Mouse (Mus musculus) Patski (cell line): ENCODE data around the gene Smok3b. TPM values are rescaled to one million over a fixed set of nuclear protein-coding genes. Genes with fewer than 3 reads are reported as not detected.

Source experiments
- ATAC-seq: fragments of 100-300 bp; one replicate; pipeline ENCODE4 v1.8.0; 2021
- CTCF ChIA-PET: fragments of 350-600 bp; sonication (Branson Sonifier 250); formaldehyde crosslinking; loops from one replicate; lab custom pipeline; 2022; ENCODE audit warnings: inconsistent platforms; lab: Charles Lee
- POLR2A ChIA-PET: fragments of 350-600 bp; sonication (Branson Sonifier 250); formaldehyde crosslinking; loops from one replicate; lab custom pipeline; 2022; ENCODE audit warnings: antibody characterized with exemption, inconsistent platforms; lab: Charles Lee
- DNase-seq: peaks from one replicate; pipeline ENCODE4 v3.0.0-alpha.2; 2011; ENCODE audit warnings: low read depth, low spot score
- H3K27me3 ChIP-seq: fragments of 371-371 bp; one replicate; pipeline ENCODE4 v1.5.1; 2021
- CTCF ChIP-seq: fragments of 100-300 bp; IDR thresholded peaks from one replicate; pipeline ENCODE4 v1.5.1; 2021
- in situ Hi-C: fragments of 300-500 bp; cut with MboI; formaldehyde crosslinking; loops from 3 replicates; pipeline ENCODE4 v1.11.1; 2018; ENCODE audit warnings: low pct_unique_long_range_greater_than_20kb, mixed read lengths
- polyA plus RNA-seq: library from polyadenylated mRNA; unstranded; gene quantifications from one replicate; pipeline ENCODE4 v1.2.3, GENCODE M21; 2021

Smok3b gene
- polyA plus RNA-seq, 1 experiment from 2014 or later = not detected

GRCm38 (mm10) chr5:138084507-138084906, 63.3 kb downstream of the Smok3b start:
- DNase-seq (no peak), ATAC-seq (no peak)
- in situ Hi-C loops = no loop called here
- H3K27me3 ChIP-seq = no peaks in the 10 kb centered on the region
- ChIA-PET POLR2A (interaction anchor here (0.7 to 1.2 kb wide), 3 partner anchors 10 to 42 kb away, joined by 3 to 4 read pairs (median 4); no protein-coding TSS in a partner anchor), CTCF (interaction anchor here (1.2 kb wide), 1 partner anchor 109 kb away, joined by 3 read pairs; the partner anchor contains the start of gene Mblac1)
- no peak for TF ChIP-seq CTCF

- no peaks in the 10 kb centered on the region for H3K27me3 ChIP-seq
- DNase-seq (peak; percentile 64), ATAC-seq (peak; percentile 74)
- TF ChIP-seq CTCF = no peak
- in situ Hi-C loops = loop anchor here (5.0 kb wide), 1 partner anchor 52 kb away; no protein-coding TSS in a partner anchor
- CTCF ChIA-PET = interaction anchor here (1.2 kb wide), 1 partner anchor 109 kb away, joined by 3 read pairs; the partner anchor contains the start of gene Mblac1
- POLR2A ChIA-PET = interaction anchor here (0.5 to 1.1 kb wide), 2 partner anchors 50 to 374 kb away, joined by 3 read pairs; no protein-coding TSS in a partner anchor
Measured at GRCm38 (mm10) chr5:138084996-138085395, 63.8 kb downstream of the Smok3b start, which contains the start of gene Zkscan1. Gene Zkscan1 (plus strand): TSS chr5:138085084.

- in situ Hi-C loops = loop anchor here (5.0 kb wide), 1 partner anchor 52 kb away; no protein-coding TSS in a partner anchor
- ChIA-PET CTCF (interaction anchor here (1.2 kb wide), 1 partner anchor 108 kb away, joined by 3 read pairs; the partner anchor contains the start of gene Mblac1), POLR2A (interaction anchor here (0.5 to 1.1 kb wide), 3 partner anchors 50 to 414 kb away, joined by 3 to 4 read pairs (median 3); no protein-coding TSS in a partner anchor)
- ATAC-seq (peak; percentile 1), DNase-seq (no peak)
- TF ChIP-seq CTCF = no peak
- no peaks in the 10 kb centered on the region for H3K27me3 ChIP-seq
Measured at GRCm38 (mm10) chr5:138085421-138085911, 64.2 kb downstream of the Smok3b start.

GRCm38 (mm10) chr5:138086842-138087241, 65.6 kb downstream of the Smok3b start:
- POLR2A ChIA-PET = interaction anchor here (0.6 to 1.5 kb wide), 4 partner anchors 9 to 208 kb away, joined by 3 to 4 read pairs (median 3); no protein-coding TSS in a partner anchor
- H3K27me3 ChIP-seq = no peaks in the 10 kb centered on the region
- CTCF ChIA-PET = interaction anchor here (1.6 to 2.7 kb wide), 2 partner anchors 50 to 68 kb away, joined by 6 to 11 read pairs; no protein-coding TSS in a partner anchor
- TF ChIP-seq CTCF = no peak
- ATAC-seq = no peak
- DNase-seq = no peak
- in situ Hi-C loops = loop anchor here (5.0 kb wide), 1 partner anchor 50 kb away; no protein-coding TSS in a partner anchor

GRCm38 (mm10) chr5:138088366-138088765, 67.1 kb downstream of the Smok3b start:
- TF ChIP-seq CTCF = no peak
- in situ Hi-C loops = loop anchor here (5.0 kb wide), 1 partner anchor 49 kb away; no protein-coding TSS in a partner anchor
- ATAC-seq (no peak), DNase-seq (no peak)
- H3K27me3 ChIP-seq = no peaks in the 10 kb centered on the region
- CTCF ChIA-PET = interaction anchor here (1.2 to 2.7 kb wide), 3 partner anchors 11 to 66 kb away, joined by 4 to 11 read pairs (median 6); no protein-coding TSS in a partner anchor
- POLR2A ChIA-PET = interaction anchor here (0.9 to 1.3 kb wide), 2 partner anchors 15 to 28 kb away, joined by 3 to 4 read pairs; no protein-coding TSS in a partner anchor

GRCm38 (mm10) chr5:138089108-138089551, 67.9 kb downstream of the Smok3b start:
- in situ Hi-C loops = loop anchor here (5.0 kb wide), 1 partner anchor 48 kb away; no protein-coding TSS in a partner anchor
- ChIA-PET CTCF (interaction anchor here (1.0 to 2.7 kb wide), 3 partner anchors 14 to 48 kb away, joined by 3 to 11 read pairs (median 9); no protein-coding TSS in a partner anchor), POLR2A (interaction anchor here (1.3 kb wide), 1 partner anchor 27 kb away, joined by 4 read pairs; no protein-coding TSS in a partner anchor)
- no peaks in the 10 kb centered on the region for H3K27me3 ChIP-seq
- peak; percentile 44 for ATAC-seq
- DNase-seq = no peak
- no peak for TF ChIP-seq CTCF

GRCm38 (mm10) chr5:138090271-138090670, 69.0 kb downstream of the Smok3b start:
- in situ Hi-C loops = no loop called here
- H3K27me3 ChIP-seq = no peaks in the 10 kb centered on the region
- ChIA-PET CTCF (interaction anchor here (0.8 to 2.7 kb wide), 6 partner anchors 14 to 47 kb away, joined by 3 to 9 read pairs (median 4); no protein-coding TSS in a partner anchor), POLR2A (interaction anchor here (1.1 kb wide), 1 partner anchor 18 kb away, joined by 3 read pairs; no protein-coding TSS in a partner anchor)
- TF ChIP-seq CTCF = peak; percentile 82
- ATAC-seq (no peak), DNase-seq (no peak)

- H3K27me3 ChIP-seq = no peaks in the 10 kb centered on the region
- POLR2A ChIA-PET = no interaction called here
- TF ChIP-seq CTCF = no peak
- CTCF ChIA-PET = interaction anchor here (0.8 to 2.7 kb wide), 6 partner anchors 14 to 46 kb away, joined by 3 to 9 read pairs (median 4); no protein-coding TSS in a partner anchor
- DNase-seq = no peak
- no peak for ATAC-seq
- in situ Hi-C loops = no loop called here
Measured at GRCm38 (mm10) chr5:138090737-138091136, 69.5 kb downstream of the Smok3b start.

- ATAC-seq (no peak), DNase-seq (no peak)
- H3K27me3 ChIP-seq = no peaks in the 10 kb centered on the region
- CTCF ChIA-PET = interaction anchor here (2.4 kb wide), 1 partner anchor 9 kb away, joined by 9 read pairs; no protein-coding TSS in a partner anchor
- no peak for TF ChIP-seq CTCF
- POLR2A ChIA-PET = interaction anchor here (1.1 kb wide), 1 partner anchor 45 kb away, joined by 4 read pairs; no protein-coding TSS in a partner anchor
- in situ Hi-C loops = no loop called here
Measured at GRCm38 (mm10) chr5:138092771-138093170, 71.5 kb downstream of the Smok3b start.

GRCm38 (mm10) chr5:138094474-138094873, 73.2 kb downstream of the Smok3b start:
- DNase-seq = no peak
- no peak for ATAC-seq
- POLR2A ChIA-PET = interaction anchor here (1.1 kb wide), 1 partner anchor 11 kb away, joined by 4 read pairs; no protein-coding TSS in a partner anchor
- in situ Hi-C loops = no loop called here
- H3K27me3 ChIP-seq = no peaks in the 10 kb centered on the region
- CTCF ChIA-PET = no interaction called here
- TF ChIP-seq CTCF = no peak

Other genes with a start within 250 kb of the Smok3b start
- gene Ppp1r35, start 242.6 kb upstream of the Smok3b start, polyA plus RNA-seq = 36.7 TPM
- 64.6 TPM for gene Mepce, start 233.8 kb upstream of the Smok3b start, polyA plus RNA-seq
- 22.2 TPM for gene Zcwpw1, start 233.6 kb upstream of the Smok3b start, polyA plus RNA-seq
- gene Pilra, start 185.1 kb upstream of the Smok3b start, polyA plus RNA-seq = 0.05 TPM
- gene Pilrb1, start 163.3 kb upstream of the Smok3b start, polyA plus RNA-seq = not detected
- gene Pilrb2, start 149.6 kb upstream of the Smok3b start, polyA plus RNA-seq = not detected
- gene Cyp3a13, start 99.8 kb upstream of the Smok3b start, polyA plus RNA-seq = 1.3 TPM
- gene Gjc3, start 58.3 kb upstream of the Smok3b start, polyA plus RNA-seq = not detected
- not detected for gene Azgp1, start 39.9 kb upstream of the Smok3b start, polyA plus RNA-seq
- not detected for gene Smok3a, start 168 bp upstream of the Smok3b start, polyA plus RNA-seq
- gene Smok3c, start 31.8 kb downstream of the Smok3b start, polyA plus RNA-seq = not detected
- 32.9 TPM for gene Zkscan1, start 63.7 kb downstream of the Smok3b start, polyA plus RNA-seq
- 60.4 TPM for gene Zscan21, start 95.5 kb downstream of the Smok3b start, polyA plus RNA-seq
- 11.5 TPM for gene Zfp113, start 134.3 kb downstream of the Smok3b start, polyA plus RNA-seq
- 274 TPM for gene Cops6, start 139.6 kb downstream of the Smok3b start, polyA plus RNA-seq
- 39.7 TPM for gene Ap4m1, start 150.6 kb downstream of the Smok3b start, polyA plus RNA-seq
- gene Mcm7, start 151.0 kb downstream of the Smok3b start, polyA plus RNA-seq = 104 TPM
- 60.2 TPM for gene Taf6, start 166.0 kb downstream of the Smok3b start, polyA plus RNA-seq
- gene Cnpy4, start 166.1 kb downstream of the Smok3b start, polyA plus RNA-seq = 68.3 TPM
- 11.4 TPM for gene Mblac1, start 172.9 kb downstream of the Smok3b start, polyA plus RNA-seq
- 2.2 TPM for gene Nxpe5, start 204.5 kb downstream of the Smok3b start, polyA plus RNA-seq
- 125 TPM for gene Lamtor4, start 234.1 kb downstream of the Smok3b start, polyA plus RNA-seq
- 36.9 TPM for gene BC037034, start 242.6 kb downstream of the Smok3b start, polyA plus RNA-seq